Mouse (Mus musculus): ENCODE measurements around the gene Taf5l. TPM values are rescaled to one million over a fixed set of nuclear protein-coding genes. Genes with fewer than 3 reads are reported as not detected.
A peak's percentile ranks its signal among the peaks of the same experiment; 100 is the strongest.
"Not testable (repeated sequence)": the region's sequence is repeated elsewhere in the genome, so short reads cannot be mapped to it uniquely, and the experiment has no call there.

Gene Taf5l
- 10 to 100 TPM; 33.7 to 34.4 TPM for total RNA-seq (2021)
- long read RNA-seq, experiment 1, transcript Taf5l-201 (5 exons, 2,912 nt) = minor isoform, 6 of 42 reads
- long read RNA-seq, experiment 1, transcript Taf5l-202 (5 exons, 2,973 nt) = major isoform, 28 of 42 reads
- long read RNA-seq, experiment 1, partial matches to known transcripts = 2 of 42 reads
- long read RNA-seq, experiment 1, other reads (novel, unspliced or antisense) = 6 of 42 reads
- long read RNA-seq, experiment 2, transcript Taf5l-202 (5 exons, 2,973 nt) = major isoform, 20 of 50 reads
- long read RNA-seq, experiment 2, transcript Taf5l-201 (5 exons, 2,912 nt) = minor isoform, 5 of 50 reads
- long read RNA-seq, experiment 2, partial matches to known transcripts = 21 of 50 reads
- long read RNA-seq, experiment 2, other reads (novel, unspliced or antisense) = 4 of 50 reads

GRCm38 (mm10) chr8:124021237-124022227 lies at the start of gene Taf5l, which contains the start of gene Urb2:
Gene Taf5l (minus strand): TSS chr8:124021397.
Gene Urb2 (plus strand): TSS chr8:124021508.
- DNase-seq (ENCODE audit: low spot score in 2 of 2) = peak; percentile 81 to 84

- no peak for DNase-seq (ENCODE audit: low spot score in 2 of 2)
Measured at GRCm38 (mm10) chr8:124070363-124071324, 49.4 kb upstream of the Taf5l start.

- DNase-seq (ENCODE audit: low spot score in 2 of 2) = no peak
Measured at GRCm38 (mm10) chr8:124067059-124067750, 46.0 kb upstream of the Taf5l start.

- DNase-seq (ENCODE audit: low spot score in 2 of 2) = no peak
Measured at GRCm38 (mm10) chr8:124066325-124067058, 45.3 kb upstream of the Taf5l start.

GRCm38 (mm10) chr8:124056832-124057655 lies 35.8 kb upstream of the Taf5l start:
- no peak for DNase-seq (ENCODE audit: low spot score in 2 of 2)

- DNase-seq (ENCODE audit: low spot score in 2 of 2) = no peak
Measured at GRCm38 (mm10) chr8:124052568-124052967, 31.4 kb upstream of the Taf5l start.

- peak; percentile 43 to 50 for DNase-seq (ENCODE audit: low spot score in 2 of 2)
Measured at GRCm38 (mm10) chr8:124052110-124052509, 30.9 kb upstream of the Taf5l start.

GRCm38 (mm10) chr8:124045856-124046255 lies 24.7 kb upstream of the Taf5l start:
- DNase-seq (ENCODE audit: low spot score in 2 of 2) = no peak

GRCm38 (mm10) chr8:124044931-124045330 lies 23.7 kb upstream of the Taf5l start:
- no peak for DNase-seq (ENCODE audit: low spot score in 2 of 2)

- DNase-seq (ENCODE audit: low spot score in 2 of 2) = no peak
Measured at GRCm38 (mm10) chr8:124044421-124044820, 23.2 kb upstream of the Taf5l start.

- DNase-seq (ENCODE audit: low spot score in 2 of 2) = no peak
Measured at GRCm38 (mm10) chr8:124042201-124042600, 21.0 kb upstream of the Taf5l start.

- DNase-seq (ENCODE audit: low spot score in 2 of 2) = no peak
Measured at GRCm38 (mm10) chr8:124039351-124039750, 18.2 kb upstream of the Taf5l start.

GRCm38 (mm10) chr8:124038121-124038520 lies 16.9 kb upstream of the Taf5l start:
- no peak for DNase-seq (ENCODE audit: low spot score in 2 of 2)

- no peak for DNase-seq (ENCODE audit: low spot score in 2 of 2)
Measured at GRCm38 (mm10) chr8:124033400-124033799, 12.2 kb upstream of the Taf5l start.

- DNase-seq (ENCODE audit: low spot score in 2 of 2) = no peak
Measured at GRCm38 (mm10) chr8:124027831-124028230, 6.6 kb upstream of the Taf5l start.

- not testable (repeated sequence) for DNase-seq (ENCODE audit: low spot score in 2 of 2)
Measured at GRCm38 (mm10) chr8:124026265-124026664, 5.1 kb upstream of the Taf5l start.

GRCm38 (mm10) chr8:124020439-124021236 lies 559 bp downstream of the Taf5l start:
- peak in 1 of 2 experiments; percentile 20 for DNase-seq (ENCODE audit: low spot score in 2 of 2)

Measured in adrenal gland, postnatal 4 days (tissue).